Mouse (Mus musculus): ENCODE results near the gene Akr1c19.
"Not testable (repeated sequence)": the region's sequence is repeated elsewhere in the genome, so short reads cannot be mapped to it uniquely, and the experiment has no call there.

The Akr1c19 gene

DNA sequence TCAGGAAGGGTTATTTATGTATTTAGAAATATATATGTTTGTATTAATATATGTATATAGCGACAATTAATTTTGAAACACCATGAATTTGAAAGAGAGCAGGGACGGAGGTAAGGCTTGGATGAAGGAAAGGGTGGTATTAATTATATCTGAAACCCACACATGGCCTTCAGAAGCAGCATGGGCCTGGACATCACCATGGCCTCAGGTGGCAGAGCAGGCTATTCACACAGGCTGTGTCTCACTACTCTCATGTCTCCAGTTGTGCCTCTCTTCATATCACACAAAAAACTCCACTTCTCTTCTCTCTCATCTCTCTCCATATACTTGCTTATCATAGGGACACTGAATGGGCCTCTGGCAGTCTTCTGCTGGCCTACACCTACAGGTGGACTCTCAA lies 37.0 kb downstream of the Akr1c19 start:
- DNase-seq (ENCODE audit: low spot score): not testable (repeated sequence)

DNA sequence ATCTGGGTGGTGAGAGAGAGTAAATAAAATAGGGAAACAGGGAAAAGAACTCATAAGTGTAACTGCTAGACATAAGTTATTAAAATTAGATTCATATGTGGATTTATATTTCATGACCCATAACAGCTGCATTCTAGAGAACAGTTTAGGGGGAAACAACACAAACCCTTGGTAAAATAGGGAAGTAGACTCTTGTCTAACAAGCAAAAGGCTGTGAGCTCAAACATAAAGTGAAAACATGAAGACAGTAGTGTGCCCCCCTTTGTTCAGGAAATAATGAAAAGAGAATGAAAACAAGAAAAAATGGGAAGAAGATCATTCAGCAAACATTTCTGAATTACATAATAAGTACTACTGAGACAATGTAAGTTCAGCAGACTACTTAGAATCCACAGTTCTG lies 42.4 kb downstream of the Akr1c19 start:
- no peak for DNase-seq (ENCODE audit: low spot score)

DNA sequence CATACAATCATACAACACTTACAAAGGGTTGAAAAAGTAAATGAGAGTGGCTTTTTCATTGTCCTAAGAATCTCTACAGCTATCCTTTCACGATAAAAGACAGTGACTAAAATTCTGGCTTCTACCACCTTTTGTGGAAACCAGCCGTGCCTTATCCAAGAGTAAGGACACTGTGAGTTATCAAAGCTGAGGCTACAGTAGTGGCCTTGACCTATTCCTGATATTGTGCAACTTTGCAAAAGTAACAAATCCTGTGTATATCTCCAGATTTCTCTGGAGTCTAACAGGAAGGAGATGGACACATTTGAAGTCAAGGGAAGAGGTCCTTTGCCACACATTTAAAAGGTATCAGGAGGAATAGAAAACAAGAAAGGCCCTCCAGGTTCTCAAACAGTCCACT lies 49.0 kb downstream of the Akr1c19 start:
- DNase-seq (ENCODE audit: low spot score): no peak

DNA sequence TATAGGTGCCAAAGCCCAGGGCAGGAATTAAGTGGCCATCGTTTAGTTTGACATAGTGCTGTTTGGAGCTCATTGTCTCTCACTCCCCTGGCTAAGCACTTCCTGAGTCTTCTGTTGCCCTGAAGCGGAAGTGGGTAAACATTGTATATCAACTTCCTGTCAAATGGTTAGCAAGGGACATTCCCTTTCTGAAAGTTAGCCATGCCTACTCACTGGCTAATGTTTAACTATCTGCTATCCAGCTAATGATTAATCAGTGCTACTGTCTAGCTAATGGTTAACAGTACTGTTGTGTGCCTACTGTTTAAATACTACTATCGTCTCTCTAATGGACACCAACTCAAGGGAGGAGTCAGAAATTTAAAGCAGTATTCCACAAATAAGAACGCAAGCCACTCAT lies 50.8 kb downstream of the Akr1c19 start, which contains the start of gene Akr1c12:
Gene Akr1c12 (minus strand): TSS at position 150 of the 400 bp plus-strand sequence.
- no peak for DNase-seq (ENCODE audit: low spot score)

DNA sequence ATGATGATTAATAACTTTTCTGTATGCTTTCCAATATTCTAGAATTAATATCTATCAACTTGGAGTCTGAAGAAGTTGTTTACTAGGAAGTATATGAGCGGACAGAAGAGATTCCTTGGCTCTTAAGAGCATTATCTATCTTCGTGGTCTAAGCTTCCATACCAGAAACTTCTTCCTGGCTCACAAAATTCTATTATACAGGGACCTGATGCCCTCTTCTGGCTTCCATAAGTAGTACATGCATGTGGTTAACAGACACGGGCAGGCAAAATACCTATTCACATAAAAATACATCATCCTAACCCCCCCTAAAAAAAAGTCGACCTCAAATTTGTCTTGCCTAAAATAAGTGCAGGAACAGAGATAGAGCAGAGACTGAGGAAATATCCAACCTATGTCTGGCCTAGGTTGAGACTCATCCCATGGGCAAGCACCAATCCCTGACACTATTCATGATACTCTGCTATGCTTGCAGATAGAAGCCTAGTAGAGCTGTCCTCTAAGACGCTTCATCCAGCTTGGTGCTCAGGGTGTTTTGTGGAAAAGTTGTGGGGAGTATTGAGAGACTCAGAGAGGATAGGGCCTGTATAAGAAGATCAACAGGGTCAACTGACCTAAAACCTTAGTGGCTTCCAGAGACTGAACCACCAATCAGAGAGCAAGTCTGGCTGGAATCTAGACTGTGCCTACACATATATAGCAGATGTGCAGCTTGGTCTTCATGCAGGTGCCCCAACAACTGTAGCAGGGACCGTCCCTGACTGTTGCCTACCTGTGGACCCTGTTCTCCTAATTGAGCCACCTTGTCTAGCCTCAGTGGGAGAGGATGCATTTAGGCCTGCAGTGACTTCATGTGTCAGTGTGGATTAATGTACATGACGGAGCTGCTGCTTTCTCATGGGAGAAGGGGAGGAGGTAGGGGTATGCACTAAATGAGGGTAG lies 53.2 kb downstream of the Akr1c19 start:
- DNase-seq (ENCODE audit: low spot score): no peak

DNA sequence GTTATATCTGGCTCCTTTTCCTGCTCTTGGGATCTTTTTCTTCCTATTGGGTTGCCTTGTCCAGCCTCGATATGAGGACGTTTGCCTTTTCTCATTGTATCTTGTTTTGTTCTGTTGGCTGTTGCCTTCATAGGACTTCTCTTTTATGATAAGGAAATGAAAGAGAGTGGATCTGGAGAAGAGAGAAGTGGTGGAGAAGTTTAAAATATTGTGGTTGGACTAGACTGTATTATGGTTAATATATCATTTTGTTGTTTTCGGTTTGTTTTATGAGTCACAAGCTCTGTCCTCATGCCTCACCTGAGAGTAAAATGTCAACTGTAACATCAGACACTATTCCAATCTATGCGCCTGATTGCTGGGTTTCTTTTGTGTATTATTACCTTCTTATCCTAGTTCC lies 68.5 kb downstream of the Akr1c19 start:
- no peak for DNase-seq (ENCODE audit: low spot score)

Data from ovary, postnatal 10 days (tissue).